Mouse (Mus musculus): ENCODE data around the gene BC030867. TPM values are rescaled to one million over a fixed set of nuclear protein-coding genes. Genes with fewer than 3 reads are reported as not detected.

BC030867 gene
- total RNA-seq, 1 experiment from 2014 or later = 4.8 TPM

DNA sequence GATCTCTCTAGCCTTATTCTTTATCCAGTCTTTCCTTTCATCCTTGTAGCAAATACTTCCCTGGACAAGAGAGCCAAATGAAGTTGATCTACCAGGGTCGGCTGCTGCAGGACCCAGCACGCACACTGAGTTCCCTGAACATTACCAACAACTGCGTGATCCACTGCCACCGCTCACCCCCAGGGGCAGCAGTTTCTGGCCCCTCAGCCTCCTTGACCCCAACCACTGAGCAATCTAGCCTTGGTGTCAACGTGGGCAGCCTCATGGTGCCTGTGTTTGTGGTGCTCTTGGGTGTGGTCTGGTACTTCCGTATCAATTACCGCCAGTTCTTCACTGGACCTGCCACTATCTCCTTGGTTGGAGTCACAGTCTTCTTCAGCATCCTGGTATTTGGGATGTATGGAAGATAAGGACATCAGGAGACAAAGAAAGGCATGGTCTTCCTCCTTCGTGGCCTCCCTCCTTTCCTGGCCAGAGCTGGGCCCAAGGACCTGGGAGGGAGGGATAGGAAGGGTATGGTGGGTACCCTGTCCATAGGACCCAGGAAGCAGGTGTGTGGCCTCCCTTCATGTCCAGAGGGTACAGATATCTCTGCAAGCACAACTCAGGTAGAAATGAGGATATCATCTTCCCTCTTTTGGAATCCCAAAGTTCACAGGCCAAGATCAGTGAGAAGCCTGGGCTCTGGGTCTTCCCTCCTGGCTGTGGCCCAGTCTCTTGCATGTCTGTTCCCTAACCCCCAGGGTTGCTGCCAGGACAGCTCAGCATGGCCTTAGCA, 39.5 kb downstream of the BC030867 start:
- ATAC-seq (replicated peaks; ENCODE audit: low read depth, poor library complexity, severe bottlenecking) = no peak

GRCm38 (mm10) chr11:102288913-102289312, 40.2 kb downstream of the BC030867 start:
- no peak for ATAC-seq (replicated peaks; ENCODE audit: low read depth, poor library complexity, severe bottlenecking)

DNA sequence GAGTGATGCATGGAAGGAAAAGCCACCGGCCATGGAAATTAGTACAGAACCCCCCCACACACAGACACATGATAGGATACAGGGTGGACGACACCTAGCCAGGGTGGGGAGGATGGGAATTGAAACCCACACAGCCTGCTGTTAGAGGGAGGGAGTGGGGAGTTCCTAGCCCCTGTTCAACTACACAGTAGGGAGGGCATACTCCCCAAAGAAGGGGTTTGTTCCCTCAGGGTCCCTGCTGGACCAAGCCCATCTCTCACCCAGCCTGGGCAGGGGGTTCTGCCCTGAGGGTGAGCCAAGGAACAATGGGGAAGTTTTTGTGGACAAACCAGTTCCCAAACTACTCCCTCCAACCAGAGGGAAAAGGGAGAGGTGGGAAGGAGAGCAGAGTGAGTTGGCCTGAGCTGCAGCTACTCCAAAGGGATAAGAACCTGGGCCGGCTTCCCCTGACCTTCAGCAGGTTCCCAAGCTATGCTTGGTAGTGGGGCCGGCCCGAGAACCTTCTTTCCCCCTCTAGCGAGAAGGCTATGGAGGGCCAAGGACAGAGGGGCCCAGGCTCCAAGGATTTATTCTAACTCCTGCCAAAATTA, 40.9 kb downstream of the BC030867 start:
- no peak for ATAC-seq (replicated peaks; ENCODE audit: low read depth, poor library complexity, severe bottlenecking)

DNA sequence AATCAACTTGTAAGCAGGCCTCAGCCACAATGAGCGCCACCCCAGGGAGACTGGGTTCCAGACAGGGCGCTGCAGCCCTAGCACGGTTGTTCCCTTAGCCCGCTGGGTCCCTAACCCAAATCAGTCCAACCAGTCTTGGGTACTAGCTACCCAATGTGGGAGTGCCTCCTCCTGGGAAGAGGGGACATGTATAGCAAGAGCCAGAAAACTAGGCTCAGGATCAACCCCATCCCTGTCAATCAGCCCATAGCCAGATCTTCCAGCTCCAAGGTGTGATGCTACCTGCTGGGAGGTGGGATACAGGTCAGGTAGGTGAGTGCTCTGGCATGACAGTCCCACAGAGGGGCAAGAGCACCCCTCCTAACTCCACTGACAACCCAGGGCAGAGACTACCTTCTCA, 41.5 kb downstream of the BC030867 start:
- ATAC-seq (replicated peaks; ENCODE audit: low read depth, poor library complexity, severe bottlenecking) = no peak

DNA sequence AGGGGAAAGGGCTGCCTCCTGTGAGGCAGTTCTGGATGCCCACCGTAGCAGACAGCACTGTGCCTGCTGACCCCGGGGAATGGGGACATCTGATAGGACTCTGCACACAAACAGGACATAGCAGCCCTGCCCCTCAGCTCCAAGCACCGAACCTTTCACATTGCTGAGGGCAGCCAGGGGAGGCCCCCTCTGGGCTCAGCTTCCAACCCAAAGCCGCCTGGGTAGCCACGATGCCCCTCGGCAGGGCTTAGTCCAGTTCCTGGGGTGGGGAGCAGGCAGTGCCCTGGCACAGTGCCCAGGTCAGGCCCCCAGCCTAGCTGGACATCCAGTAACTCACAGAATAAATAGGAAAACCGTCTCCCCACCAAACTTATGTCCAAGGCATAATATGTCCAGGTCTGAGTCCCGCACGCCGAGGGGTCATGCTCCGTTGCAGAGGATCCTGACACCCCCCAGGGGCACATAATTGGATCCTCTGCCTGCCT, 42.4 kb downstream of the BC030867 start:
- ATAC-seq (replicated peaks; ENCODE audit: low read depth, poor library complexity, severe bottlenecking) = no peak

DNA sequence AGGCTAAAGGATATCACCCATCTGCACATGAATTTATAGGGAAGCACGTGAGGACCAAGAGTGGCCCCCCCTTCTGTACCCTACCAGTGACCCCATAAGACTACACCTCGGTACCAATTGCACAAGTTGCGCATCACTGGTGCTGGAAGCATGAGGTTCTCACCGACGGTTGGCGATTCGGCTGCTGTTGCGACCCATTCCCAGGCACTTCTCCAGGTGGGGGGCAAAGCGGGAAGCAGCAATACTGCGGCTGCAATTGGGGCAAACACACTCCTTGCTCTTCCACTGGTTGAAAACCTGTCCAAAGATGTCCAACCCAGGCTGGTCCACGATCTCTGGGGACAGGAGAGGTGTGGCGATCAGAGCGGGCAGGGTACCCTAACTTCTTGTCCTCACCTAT, 45.3 kb downstream of the BC030867 start:
- ATAC-seq (replicated peaks; ENCODE audit: low read depth, poor library complexity, severe bottlenecking) = no peak

DNA sequence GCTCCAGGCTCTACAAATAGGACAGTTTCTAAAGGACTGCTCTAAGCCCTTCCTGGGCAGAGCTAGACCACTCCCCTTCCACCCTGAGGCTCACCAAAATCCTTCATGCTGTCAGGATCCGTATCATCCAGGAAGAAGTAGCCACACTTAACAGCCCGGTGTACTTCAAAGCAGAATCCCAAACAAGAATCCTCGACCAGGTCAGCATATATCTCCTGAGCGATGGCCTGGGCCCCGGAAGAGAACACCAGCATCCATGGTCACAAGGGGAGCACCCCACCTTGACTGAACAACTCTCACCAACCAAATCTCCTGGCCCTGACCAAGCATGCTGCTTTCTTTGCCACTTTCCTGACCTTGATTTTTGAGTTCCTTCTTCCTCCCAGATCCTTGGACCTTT, 45.7 kb downstream of the BC030867 start:
- ATAC-seq (replicated peaks; ENCODE audit: low read depth, poor library complexity, severe bottlenecking) = no peak

DNA sequence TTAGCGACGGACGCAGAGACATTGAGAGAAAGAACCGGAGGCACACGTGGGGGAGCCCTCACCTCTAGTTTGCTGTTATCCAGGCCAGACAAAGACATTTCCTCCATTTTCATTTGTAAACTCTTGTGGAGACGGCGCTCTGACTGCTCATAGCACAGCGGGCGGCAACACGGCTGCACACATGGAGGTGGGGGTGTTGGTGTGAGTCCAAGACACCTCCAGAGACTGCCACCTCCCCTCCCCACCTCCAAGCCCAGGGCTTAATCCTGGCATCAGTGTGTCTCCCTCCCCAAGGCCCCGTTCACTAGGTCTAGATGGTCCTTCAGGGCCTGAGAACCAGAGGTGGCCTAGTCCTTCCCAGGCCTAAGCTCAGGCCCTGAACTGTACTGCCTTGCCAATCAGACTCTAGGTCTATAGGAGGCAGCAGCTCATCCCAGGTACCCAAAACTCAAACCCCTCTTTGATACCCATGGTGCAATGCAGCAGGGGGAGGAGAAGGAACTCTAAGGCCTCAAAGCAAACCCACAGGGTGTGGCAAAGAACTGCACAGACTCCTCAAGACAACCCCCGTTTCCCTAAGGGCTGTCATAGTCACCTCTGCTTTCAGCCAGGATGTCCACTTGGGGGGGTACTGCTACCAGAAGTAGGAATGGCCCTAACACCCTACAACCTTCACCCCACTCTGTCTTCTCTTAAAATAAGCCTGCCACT, 46.4 kb downstream of the BC030867 start:
- peak; percentile 29 for ATAC-seq (replicated peaks; ENCODE audit: low read depth, poor library complexity, severe bottlenecking)

DNA sequence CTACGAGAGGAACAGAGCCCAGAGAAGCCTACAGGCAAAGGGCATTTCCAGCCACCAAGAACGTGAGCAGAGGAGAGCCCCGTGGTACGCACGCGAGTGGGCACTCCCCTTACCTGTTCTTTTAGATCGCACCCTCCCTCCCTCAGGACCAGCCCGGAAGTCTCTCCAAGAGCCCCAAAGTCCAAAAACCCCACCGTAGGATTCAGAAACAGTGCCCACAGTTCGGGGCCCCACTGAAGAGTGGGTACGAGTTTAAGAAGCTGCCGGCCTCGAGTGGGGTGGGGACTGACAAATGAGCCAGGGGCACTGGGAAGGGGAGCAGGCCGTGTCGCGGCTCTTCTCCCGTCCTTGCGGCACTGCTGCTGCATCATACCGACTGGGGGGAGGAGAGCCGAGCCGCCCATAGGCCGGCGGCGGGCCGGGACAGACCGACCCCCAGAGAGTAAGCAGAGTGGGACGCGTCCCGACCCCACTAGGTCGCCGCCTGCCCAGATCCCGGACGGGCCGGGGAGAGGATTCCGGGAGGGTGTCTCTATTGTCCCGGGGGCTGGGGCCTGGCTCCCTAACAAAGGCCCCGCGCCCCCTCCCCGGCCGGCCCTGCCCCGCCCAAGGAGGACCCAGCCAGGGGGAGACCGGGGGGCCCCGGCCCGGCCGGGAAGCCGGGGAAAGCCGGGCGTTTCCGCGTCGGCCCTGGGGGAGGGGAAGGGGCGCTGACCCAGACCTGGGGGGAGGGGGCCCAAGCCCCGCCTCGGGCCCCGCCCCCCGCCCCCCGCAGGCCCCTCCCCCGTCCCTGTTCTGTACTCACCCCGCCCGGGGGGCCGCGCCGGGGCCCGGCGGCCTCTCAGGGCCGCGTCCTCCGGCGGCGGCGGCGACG, 47.2 kb downstream of the BC030867 start:
- ATAC-seq (replicated peaks; ENCODE audit: low read depth, poor library complexity, severe bottlenecking) = no peak

DNA sequence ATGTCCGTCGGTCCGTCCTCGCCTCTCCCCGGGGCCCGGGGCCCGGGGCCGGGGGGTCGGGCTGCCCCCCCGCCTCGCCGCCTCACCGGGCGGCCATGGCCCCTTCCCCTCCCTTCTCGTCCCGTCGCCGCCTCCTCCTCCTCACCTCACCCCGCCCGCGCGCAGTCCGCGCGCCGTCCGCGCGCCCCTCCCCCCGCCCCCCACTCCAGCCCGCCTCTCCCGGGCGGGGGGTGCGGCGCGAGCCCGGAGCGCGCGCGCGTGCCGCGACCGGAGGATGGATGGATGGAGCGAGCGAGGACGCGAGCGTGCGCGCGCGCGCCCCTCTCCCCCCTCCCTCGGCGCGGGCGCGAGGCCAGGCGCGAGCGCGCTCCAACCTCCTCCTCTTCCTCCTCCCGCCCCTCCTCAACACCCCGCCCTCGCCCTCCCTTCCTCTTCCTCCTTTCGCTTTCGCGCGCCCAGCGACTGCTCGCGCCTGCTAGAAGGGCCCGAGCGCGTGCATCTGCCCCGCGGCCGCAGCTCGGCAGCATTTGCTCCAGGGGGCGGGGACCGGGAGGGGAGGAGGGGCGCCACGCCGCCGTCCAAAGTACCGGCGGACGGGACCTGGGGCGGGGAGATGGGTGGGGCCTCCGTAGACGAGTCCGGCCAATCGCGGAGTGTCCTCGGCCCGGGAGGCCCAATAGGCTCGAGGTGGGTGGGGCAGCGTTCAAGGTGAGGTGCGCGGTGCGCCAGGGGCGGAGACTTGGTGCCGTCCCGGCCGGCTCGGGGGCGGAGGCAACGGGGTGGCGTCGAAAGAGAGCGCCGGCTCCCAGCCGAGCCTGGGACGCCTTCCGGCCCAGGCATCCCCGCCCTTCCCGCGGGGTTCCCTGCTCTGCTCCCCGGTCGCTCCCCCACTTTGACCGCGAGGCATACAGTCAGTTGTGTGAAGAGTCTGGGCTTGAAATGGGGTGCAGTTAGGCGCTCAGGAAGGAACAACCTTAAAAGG, 48.1 kb downstream of the BC030867 start, which contains the start of gene Atxn7l3:
Gene Atxn7l3, minus strand, starts transcription at position 141 of the 982 bp plus-strand sequence.
- ATAC-seq (replicated peaks; ENCODE audit: low read depth, poor library complexity, severe bottlenecking) = peak; percentile 83

GRCm38 (mm10) chr11:102297577-102298556, 49.2 kb downstream of the BC030867 start:
- ATAC-seq (replicated peaks; ENCODE audit: low read depth, poor library complexity, severe bottlenecking) = peak; percentile 2; the same call in 1 of the 2 replicates

DNA sequence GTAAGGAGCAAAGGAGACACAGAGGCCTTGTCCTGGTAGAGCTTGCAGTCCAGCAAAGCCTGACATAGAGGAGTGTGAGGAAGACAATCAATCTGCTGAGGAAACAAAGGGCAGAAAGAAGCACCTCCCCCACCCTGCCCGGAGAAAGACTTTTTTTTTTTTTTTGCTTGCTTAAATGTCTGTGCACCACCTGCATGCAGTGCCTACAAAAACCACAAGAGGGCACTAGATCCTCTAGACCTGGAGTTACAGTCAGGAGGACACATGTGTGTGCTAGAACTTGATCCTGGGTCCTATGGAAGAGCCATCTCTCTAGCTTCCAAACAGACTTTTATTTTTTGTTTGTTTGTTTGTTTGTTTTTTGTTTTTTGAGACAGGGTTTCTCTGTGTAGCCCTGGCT, 51.2 kb downstream of the BC030867 start:
- no peak for ATAC-seq (replicated peaks; ENCODE audit: low read depth, poor library complexity, severe bottlenecking)

DNA sequence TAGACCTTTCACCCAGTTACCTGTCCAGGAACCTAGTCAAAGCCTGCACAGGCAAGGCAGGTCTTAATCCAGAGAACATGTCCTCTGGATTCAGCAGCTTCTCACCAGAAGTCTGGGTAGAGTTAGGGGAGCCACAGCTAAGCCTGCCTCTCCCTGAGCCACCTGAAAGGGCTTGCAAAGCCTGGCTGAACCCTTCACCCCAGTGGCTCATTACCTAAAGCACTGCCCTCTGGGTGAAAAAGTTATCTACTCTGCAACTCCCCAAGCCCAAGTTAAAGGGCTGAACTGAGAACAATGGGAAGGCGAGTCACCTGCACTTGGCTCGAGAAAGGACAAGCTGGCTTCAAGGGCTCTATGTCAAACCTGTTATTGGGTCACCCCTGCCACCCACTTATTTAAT, 55.5 kb downstream of the BC030867 start:
- no peak for ATAC-seq (replicated peaks; ENCODE audit: low read depth, poor library complexity, severe bottlenecking)

DNA sequence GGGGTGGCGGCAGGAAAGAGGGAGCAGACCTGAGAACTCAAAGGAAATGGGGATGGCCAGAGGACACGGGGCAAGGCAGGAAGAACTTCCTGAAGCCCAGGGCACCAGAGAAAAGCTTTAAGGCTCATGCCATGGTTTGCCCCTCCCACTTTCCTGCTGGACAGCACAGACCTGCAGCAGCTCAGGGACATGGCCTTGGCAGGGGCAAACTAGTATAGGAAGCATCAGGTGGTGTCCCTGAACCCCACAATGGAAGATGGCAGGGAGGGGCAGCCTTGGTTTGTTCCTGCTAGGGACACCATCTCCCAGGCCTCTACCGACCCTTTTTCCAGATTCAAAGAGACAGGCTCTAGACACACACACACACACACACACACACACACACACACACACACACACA, 56.7 kb downstream of the BC030867 start:
- ATAC-seq (replicated peaks; ENCODE audit: low read depth, poor library complexity, severe bottlenecking) = no peak

DNA sequence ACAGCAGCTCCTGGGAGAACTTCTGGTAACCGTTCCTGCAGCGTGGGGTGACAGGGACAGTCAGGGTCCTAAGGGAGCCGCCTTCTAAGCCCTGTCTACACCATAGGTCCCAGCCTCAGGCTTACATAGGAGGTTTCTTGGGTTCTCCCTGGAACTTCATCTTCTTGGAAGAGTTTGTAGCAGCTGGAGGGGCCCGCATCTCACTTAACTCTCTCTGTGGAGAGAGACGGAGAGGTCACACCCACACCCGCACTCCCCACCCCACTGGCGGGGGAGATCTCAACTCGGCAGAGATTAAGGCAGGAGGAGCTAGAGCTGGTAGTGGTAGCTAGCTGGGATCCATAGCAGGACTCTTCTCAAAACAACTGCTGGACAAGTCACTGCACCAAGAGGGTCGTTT, 59.4 kb downstream of the BC030867 start:
- ATAC-seq (replicated peaks; ENCODE audit: low read depth, poor library complexity, severe bottlenecking) = no peak

DNA sequence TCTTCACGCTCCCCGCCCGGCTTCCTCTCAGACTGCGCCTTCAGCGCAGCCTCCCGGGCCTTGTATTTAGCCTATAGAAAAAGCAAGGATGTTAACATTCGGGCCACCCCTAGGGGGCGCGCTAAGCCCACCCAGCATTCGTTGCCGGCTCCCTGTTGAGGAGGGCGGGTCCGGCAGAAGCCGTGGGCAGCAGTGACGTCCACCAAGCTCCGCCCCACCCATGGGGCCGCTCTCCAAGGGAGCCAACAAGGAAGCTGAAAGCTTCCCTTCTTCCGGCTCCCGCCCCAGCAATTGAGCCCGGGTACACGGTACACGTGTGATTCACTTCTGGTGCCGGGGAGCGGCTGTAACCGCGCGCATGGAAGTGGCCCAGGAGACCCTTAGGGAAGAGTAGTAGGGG, 60.3 kb downstream of the BC030867 start:
- peak; percentile 94 for ATAC-seq (replicated peaks; ENCODE audit: low read depth, poor library complexity, severe bottlenecking)

- no peak for ATAC-seq (replicated peaks; ENCODE audit: low read depth, poor library complexity, severe bottlenecking)
Observed at GRCm38 (mm10) chr11:102309821-102310617, 61.3 kb downstream of the BC030867 start.
